7 mouse cellular contexts compared by ENCODE assay signal in genomic region chr8:122443262-122444006, GRCm38 (mm10). TPM values are rescaled to one million over a fixed set of nuclear protein-coding genes. Genes with fewer than 3 reads are reported as not detected.
DNase-seq lines count a peak whose midpoint lies in the region; ATAC-seq lines count a peak whose summit lies in the region.

Gene Mvd (minus strand): TSS chr8:122443422.

- no peaks in the 10 kb centered on the region for H3K27me3 ChIP-seq in intestine, embryonic 16.5 days (replicated peaks; ENCODE audit: control insufficient read depth, insufficient read depth, low read length)
- H3K27me3 ChIP-seq in midbrain, embryonic 11.5 days (ENCODE audit: control insufficient read depth, insufficient read depth, low read length), result no peaks in the 10 kb centered on the region

- DNase-seq in adrenal gland, adult 8-10 months, result peak; percentile 100
- peak; percentile 98 for DNase-seq in embryo, embryonic 9.5 days (ENCODE audit: extremely low spot score)
- DNase-seq in gastrocnemius, postnatal 4 days (ENCODE audit: low spot score in 2 of 2), result peak; percentile 97 to 99
- DNase-seq in left cerebral cortex, postnatal 36 days (ENCODE audit: low spot score in 2 of 2), result peak; percentile 100
- DNase-seq in midbrain, embryonic 11.5 days (ENCODE audit: low spot score, missing footprints), result peak; percentile 99
- DNase-seq in skeletal muscle tissue, adult 2 months (ENCODE audit: low read depth, low spot score), result peak; percentile 100

- H3K4me1 ChIP-seq in intestine, embryonic 16.5 days (ENCODE audit: control insufficient read depth, insufficient read depth, low read length), result peaks cover 26% of the 10 kb centered on the region
- H3K4me1 ChIP-seq in midbrain, embryonic 11.5 days (ENCODE audit: control insufficient read depth, insufficient read depth, low read length), result peaks cover 8% of the 10 kb centered on the region

- ATAC-seq in intestine, embryonic 16.5 days, result peak; percentile 98
- ATAC-seq in midbrain, embryonic 11.5 days (ENCODE audit: low FRiP score), result peak; percentile 99

- peak within 1 kb of the TSS; percentile 82 for H3K9ac ChIP-seq in intestine, embryonic 16.5 days (ENCODE audit: low read depth, low read length)
- H3K9ac ChIP-seq in midbrain, embryonic 11.5 days (ENCODE audit: low read length), result peak within 1 kb of the TSS; percentile 89

- no peaks in the 10 kb centered on the region for H3K9me3 ChIP-seq in intestine, embryonic 16.5 days (ENCODE audit: control insufficient read depth, low read length)
- no peaks in the 10 kb centered on the region for H3K9me3 ChIP-seq in midbrain, embryonic 11.5 days (ENCODE audit: control insufficient read depth, low read length)

- peak within 1 kb of the TSS; percentile 85 for H3K4me3 ChIP-seq in intestine, embryonic 16.5 days (ENCODE audit: low read length)
- peak within 1 kb of the TSS; percentile 56 for H3K4me3 ChIP-seq in midbrain, embryonic 11.5 days (ENCODE audit: low read depth, low read length)

- WGBS in intestine, embryonic 16.5 days, result under 1% methylated on average over 47 of the region's 47 CpGs
- WGBS in midbrain, embryonic 11.5 days, result under 1% methylated on average over 47 of the region's 47 CpGs

- peaks cover 7% of the 10 kb centered on the region for H3K36me3 ChIP-seq in intestine, embryonic 16.5 days (ENCODE audit: control insufficient read depth, insufficient read depth, low read length)
- H3K36me3 ChIP-seq in midbrain, embryonic 11.5 days (ENCODE audit: control insufficient read depth, insufficient read depth, low read length), result peaks cover 6% of the 10 kb centered on the region

- H3K27ac ChIP-seq in intestine, embryonic 16.5 days (ENCODE audit: low read length), result peak within 1 kb of the TSS; percentile 98
- H3K27ac ChIP-seq in midbrain, embryonic 11.5 days (ENCODE audit: low read depth, low read length), result peak within 1 kb of the TSS; percentile 94

- intact Hi-C loops in left cerebral cortex, postnatal 36 days (cut with DNase I), result loop anchor here (1.0 to 2.0 kb wide), 2 partner anchors 31 to 67 kb away; partner anchors contain the start of gene Zc3h18

- peak within 1 kb of the TSS; percentile 93 for H3K4me2 ChIP-seq in intestine, embryonic 16.5 days (ENCODE audit: low read depth, low read length)
- H3K4me2 ChIP-seq in midbrain, embryonic 11.5 days, result peak within 1 kb of the TSS; percentile 57

RNA-seq across cellular contexts. Expression of gene Mvd, which starts in this region (rescaled TPM):
- total RNA-seq in adrenal gland, adult 8-10 months (2022), result 10 to 100 TPM; 16.7 to 33.1 (median 22.0) TPM
- total RNA-seq in gastrocnemius, postnatal 4 days (2021), result 10 to 100 TPM; 14.7 to 18.4 TPM
- 80.4 and 81.7 TPM in 2 replicates for polyA plus RNA-seq in intestine, embryonic 16.5 days (2015; fragmentation: Nextera tagmentation; extraction: Ambion mirVana)
- total RNA-seq in left cerebral cortex, postnatal 36 days (2021), result 10 to 100 TPM; 20.5 to 30.8 TPM
- 44.3 and 48.1 TPM in 2 replicates for polyA plus RNA-seq in midbrain, embryonic 11.5 days (2014; fragmentation: Nextera tagmentation; extraction: Ambion mirVana)

Comparison
In these comparisons a context has a peak if more than half of its experiments do, and no peak if none do; other contexts are left out.
1. Peak in every context shown above with its lines: DNase-seq, ATAC-seq, H3K4me3 ChIP-seq and H3K27ac ChIP-seq.